Mouse (Mus musculus): Measurements from ENCODE around the gene Ccdc33.

- TF ChIP-seq CTCF (IDR thresholded peaks at IDR 0.05; ENCODE audit: insufficient read depth, low read length) (no peak), POLR2A (IDR thresholded peaks at IDR 0.05; ENCODE audit: borderline replicate concordance, extremely low read depth, low read depth, low read length) (no peak)
Observed at GRCm38 (mm10) chr9:58158541-58159311, 40.1 kb upstream of the Ccdc33 start.
